Mouse (Mus musculus): ENCODE data around the gene Smchd1. TPM values are rescaled to one million over a fixed set of nuclear protein-coding genes. Genes with fewer than 3 reads are reported as not detected.
A peak's percentile ranks its signal among the peaks of the same experiment; 100 is the strongest.

The Smchd1 gene
- polyA plus RNA-seq, 1 experiment from 2014 or later: 25.7 TPM

DNA sequence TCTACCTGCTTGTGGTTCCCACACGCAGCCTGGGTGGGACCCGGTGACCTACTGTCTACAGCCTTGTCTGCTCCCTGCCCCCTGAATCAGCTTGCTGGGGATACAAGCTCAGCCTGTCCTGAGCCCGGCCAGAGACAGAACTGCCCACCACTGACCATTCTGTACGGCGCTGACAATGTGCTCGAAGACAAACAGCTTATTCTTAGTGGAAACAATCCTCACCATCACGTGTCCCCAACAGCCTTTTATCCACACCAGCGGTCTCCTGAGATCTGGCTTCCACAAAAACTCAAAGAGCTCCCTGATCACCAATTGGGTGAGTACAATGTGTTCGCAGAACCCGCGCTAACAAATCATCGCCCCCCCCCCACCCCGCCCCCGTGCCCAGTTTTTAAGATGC lies 166.0 kb downstream of the Smchd1 start:
- peak; percentile 13 for DNase-seq
- Histone ChIP-seq H3K27ac (ENCODE audit: low read depth) (no peak overlapping the region), H3K36me3 (replicated peaks; ENCODE audit: insufficient read depth, low read length) (no peaks in the 10 kb centered on the region), H3K4me3 (ENCODE audit: low read depth, low read length) (0 out of 2 replicates have a peak overlapping the region, but pooled peaks have one; percentile 68), H3K9ac (replicated peaks) (no peak overlapping the region), H3K27me3 (ENCODE audit: insufficient read depth, low read length) (peaks cover 19% of the 10 kb centered on the region), H3K4me2 (ENCODE audit: low read depth, low read length) (peak overlapping the region; percentile 94; the same call in 1 of the 2 replicates), H3K9me3 (ENCODE audit: low read length) (no peaks in the 10 kb centered on the region), H3K4me1 (ENCODE audit: insufficient read depth) (peaks cover 14% of the 10 kb centered on the region)
- TF ChIP-seq EP300 (IDR thresholded peaks at IDR 0.05; ENCODE audit: low read depth) (no peak), CTCF (IDR thresholded peaks at IDR 0.05; ENCODE audit: low read depth) (no peak)
- WGBS (ENCODE audit: insufficient replicate concordance): 63% methylated on average over 14 of the region's 14 CpGs
- ATAC-seq: no peak

DNA sequence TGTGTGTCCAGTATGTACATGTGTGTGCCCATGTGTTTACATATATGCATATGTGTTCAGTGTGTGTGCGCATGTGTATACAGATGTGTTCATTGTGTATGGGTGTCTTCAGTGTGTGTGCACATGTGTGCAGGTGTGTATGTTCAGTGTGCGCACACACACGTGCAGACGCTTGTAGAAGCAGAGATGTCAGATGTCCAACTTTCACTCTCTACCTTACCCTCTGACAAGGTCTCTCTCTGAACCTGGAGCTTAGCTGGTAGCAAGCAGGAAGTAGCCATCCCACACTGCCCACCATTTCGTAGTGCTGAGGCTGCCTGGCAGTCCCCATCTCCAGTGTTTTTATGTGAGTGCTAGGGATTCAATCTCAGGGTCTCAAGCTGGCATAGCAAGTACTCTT lies 166.8 kb downstream of the Smchd1 start:
- ATAC-seq (no peak), DNase-seq (peak; percentile 6)
- no peak for TF ChIP-seq EP300 (IDR thresholded peaks at IDR 0.05; ENCODE audit: low read depth)
- Histone ChIP-seq H3K27me3 (ENCODE audit: insufficient read depth, low read length) (peaks cover 19% of the 10 kb centered on the region), H3K4me3 (ENCODE audit: low read depth, low read length) (no peak overlapping the region), H3K9me3 (ENCODE audit: low read length) (no peaks in the 10 kb centered on the region), H3K4me1 (ENCODE audit: insufficient read depth) (peaks cover 14% of the 10 kb centered on the region), H3K36me3 (replicated peaks; ENCODE audit: insufficient read depth, low read length) (no peaks in the 10 kb centered on the region), H3K4me2 (ENCODE audit: low read depth, low read length) (no peak overlapping the region), H3K9ac (replicated peaks) (no peak overlapping the region), H3K27ac (ENCODE audit: low read depth) (no peak overlapping the region)
- 89% methylated on average over 5 of the region's 5 CpGs for WGBS (ENCODE audit: insufficient replicate concordance)

DNA sequence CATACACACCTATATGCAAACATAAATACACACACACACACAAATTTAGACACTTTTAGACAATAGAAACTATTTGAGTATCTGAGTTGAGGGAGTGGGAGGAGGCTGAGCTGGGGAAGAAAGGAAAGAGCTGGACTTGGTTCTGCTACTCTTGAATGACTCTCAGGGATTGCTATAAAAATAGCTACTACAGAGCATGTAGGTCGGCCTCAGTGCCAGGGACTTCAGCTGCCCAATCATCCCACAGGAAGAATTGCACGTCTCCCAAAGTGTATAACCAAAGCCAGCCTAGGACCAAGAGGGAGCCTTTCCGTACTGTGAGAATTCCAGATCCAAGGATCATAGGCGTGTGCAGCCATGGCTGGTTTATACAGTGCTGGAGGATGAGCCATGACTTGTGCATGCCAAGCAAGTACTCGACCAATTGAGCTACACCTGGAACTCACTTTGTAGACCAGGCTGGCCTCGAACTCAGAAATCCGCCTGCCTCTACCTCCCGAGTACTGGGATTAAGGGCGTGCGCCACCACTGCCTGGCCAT lies 167.8 kb downstream of the Smchd1 start:
- H3K36me3 ChIP-seq (replicated peaks; ENCODE audit: insufficient read depth, low read length): no peaks in the 10 kb centered on the region
- no peak overlapping the region for H3K4me3 ChIP-seq (ENCODE audit: low read depth, low read length)
- no peak overlapping the region for H3K4me2 ChIP-seq (ENCODE audit: low read depth, low read length)
- H3K27ac ChIP-seq (ENCODE audit: low read depth): no peak overlapping the region
- 91% methylated on average over 10 of the region's 10 CpGs for WGBS (ENCODE audit: insufficient replicate concordance)
- TF ChIP-seq CTCF (IDR thresholded peaks at IDR 0.05; ENCODE audit: low read depth) (no peak), EP300 (IDR thresholded peaks at IDR 0.05; ENCODE audit: low read depth) (no peak)
- H3K4me1 ChIP-seq (ENCODE audit: insufficient read depth): peaks cover 14% of the 10 kb centered on the region
- DNase-seq (peak; percentile 8), ATAC-seq (no peak)
- no peak overlapping the region for H3K9ac ChIP-seq (replicated peaks)
- H3K9me3 ChIP-seq (ENCODE audit: low read length): no peaks in the 10 kb centered on the region
- H3K27me3 ChIP-seq (ENCODE audit: insufficient read depth, low read length): peaks cover 19% of the 10 kb centered on the region

DNA sequence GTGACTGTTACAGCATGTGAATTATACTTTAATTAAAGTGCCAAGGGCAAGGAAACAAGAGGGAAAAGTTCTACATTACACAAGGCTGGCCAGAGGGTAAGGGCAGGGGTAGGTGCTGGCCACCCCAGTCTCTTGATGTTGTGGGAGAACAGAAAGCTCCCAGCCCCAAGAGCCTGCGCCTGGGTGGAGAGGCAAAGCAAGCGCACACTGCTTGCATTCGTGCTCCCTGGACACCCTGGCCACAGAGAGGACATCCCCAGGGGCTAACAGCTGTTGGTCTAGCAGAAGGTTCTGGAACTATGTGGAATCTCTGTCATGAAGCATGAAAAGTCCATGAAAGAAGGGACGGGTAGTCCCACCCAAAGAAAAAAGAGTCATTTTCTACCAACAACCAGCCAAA lies 168.4 kb downstream of the Smchd1 start:
- DNase-seq: peak; percentile 11

DNA sequence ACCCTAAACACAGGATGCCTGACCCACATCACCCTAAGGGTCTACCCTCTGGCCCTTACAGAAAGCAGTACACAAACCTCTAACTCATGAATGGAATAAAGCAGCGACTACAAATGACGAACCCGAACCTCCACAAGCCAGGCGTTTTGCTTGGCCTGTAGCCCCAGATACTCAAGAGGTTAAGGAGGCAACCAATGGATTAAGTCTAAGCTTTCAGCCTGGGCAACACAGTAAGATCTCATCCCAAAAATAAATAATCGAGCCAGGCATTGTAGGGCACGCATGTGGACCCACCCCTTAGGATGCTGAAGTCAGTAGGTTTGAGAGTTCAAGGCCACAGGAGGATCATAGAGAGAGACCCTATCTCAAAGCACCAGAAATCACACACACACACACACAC lies 169.1 kb downstream of the Smchd1 start:
- no peak for ATAC-seq
- Histone ChIP-seq H3K4me1 (ENCODE audit: insufficient read depth) (peaks cover 7% of the 10 kb centered on the region), H3K4me3 (ENCODE audit: low read depth, low read length) (no peak overlapping the region), H3K27me3 (ENCODE audit: insufficient read depth, low read length) (peaks cover 14% of the 10 kb centered on the region), H3K9ac (replicated peaks) (no peak overlapping the region), H3K27ac (ENCODE audit: low read depth) (no peak overlapping the region), H3K9me3 (ENCODE audit: low read length) (no peaks in the 10 kb centered on the region), H3K36me3 (replicated peaks; ENCODE audit: insufficient read depth, low read length) (no peaks in the 10 kb centered on the region), H3K4me2 (ENCODE audit: low read depth, low read length) (no peak overlapping the region)
- 86% methylated on average over 6 of the region's 6 CpGs for WGBS (ENCODE audit: insufficient replicate concordance)
- peak; percentile 9 for DNase-seq
- TF ChIP-seq EP300 (IDR thresholded peaks at IDR 0.05; ENCODE audit: low read depth) (no peak), CTCF (IDR thresholded peaks at IDR 0.05; ENCODE audit: low read depth) (no peak)

More for the DNA sequence above, 168.4 kb downstream of the Smchd1 start:
- no peak overlapping the region for H3K4me2 ChIP-seq (ENCODE audit: low read depth, low read length)
- H3K9ac ChIP-seq (replicated peaks): no peak overlapping the region
- 82% methylated on average over 4 of the region's 4 CpGs for WGBS (ENCODE audit: insufficient replicate concordance)
- H3K4me1 ChIP-seq (ENCODE audit: insufficient read depth): peaks cover 12% of the 10 kb centered on the region
- H3K27ac ChIP-seq (ENCODE audit: low read depth): no peak overlapping the region
- no peak for TF ChIP-seq CTCF (IDR thresholded peaks at IDR 0.05; ENCODE audit: low read depth)
- TF ChIP-seq EP300 (IDR thresholded peaks at IDR 0.05; ENCODE audit: low read depth): no peak
- no peak overlapping the region for H3K4me3 ChIP-seq (ENCODE audit: low read depth, low read length)
- no peak for ATAC-seq
- H3K36me3 ChIP-seq (replicated peaks; ENCODE audit: insufficient read depth, low read length): no peaks in the 10 kb centered on the region
- H3K9me3 ChIP-seq (ENCODE audit: low read length): no peaks in the 10 kb centered on the region
- peaks cover 19% of the 10 kb centered on the region for H3K27me3 ChIP-seq (ENCODE audit: insufficient read depth, low read length)

DNA sequence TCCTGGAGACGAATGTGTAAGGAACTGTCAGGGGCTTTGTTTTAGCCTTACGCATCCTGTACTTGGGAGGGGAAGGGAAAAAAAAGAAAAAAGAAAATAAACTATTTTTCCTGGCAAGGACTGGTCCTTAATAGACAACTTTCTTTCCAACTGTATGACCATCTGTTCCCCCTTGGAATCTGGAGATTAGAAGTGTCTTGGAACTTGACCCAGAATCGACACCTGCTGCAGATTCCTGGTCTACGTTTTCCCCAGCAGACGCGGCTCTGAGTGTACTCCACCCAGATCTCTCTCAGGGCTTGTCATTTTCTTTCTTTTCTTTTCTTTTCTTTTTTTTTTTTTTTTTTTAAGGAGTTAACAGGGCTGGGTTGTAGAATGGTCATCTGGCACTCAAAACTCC lies 171.7 kb downstream of the Smchd1 start:
- no peak overlapping the region for H3K4me2 ChIP-seq (ENCODE audit: low read depth, low read length)
- TF ChIP-seq EP300 (IDR thresholded peaks at IDR 0.05; ENCODE audit: low read depth) (no peak), CTCF (IDR thresholded peaks at IDR 0.05; ENCODE audit: low read depth) (no peak)

More for the DNA sequence above, 171.7 kb downstream of the Smchd1 start:
- H3K9me3 ChIP-seq (ENCODE audit: low read length): no peaks in the 10 kb centered on the region
- H3K27me3 ChIP-seq (ENCODE audit: insufficient read depth, low read length): no peaks in the 10 kb centered on the region
- DNase-seq (no peak), ATAC-seq (no peak)
- no peaks in the 10 kb centered on the region for H3K36me3 ChIP-seq (replicated peaks; ENCODE audit: insufficient read depth, low read length)
- no peak overlapping the region for H3K4me3 ChIP-seq (ENCODE audit: low read depth, low read length)
- H3K27ac ChIP-seq (ENCODE audit: low read depth): no peak overlapping the region
- no peaks in the 10 kb centered on the region for H3K4me1 ChIP-seq (ENCODE audit: insufficient read depth)
- H3K9ac ChIP-seq (replicated peaks): no peak overlapping the region
- WGBS (ENCODE audit: insufficient replicate concordance): 80% methylated on average over 6 of the region's 6 CpGs
